Mouse (Mus musculus) liver, adult 2 months (tissue): ENCODE measurements around the gene Rbks. TPM values are rescaled to one million over a fixed set of nuclear protein-coding genes. Genes with fewer than 3 reads are reported as not detected.

Source experiments
- DNase-seq: peaks from one replicate; pipeline ENCODE4 v3.0.0-alpha.2; 2011; ENCODE audit warnings: low read depth, low spot score; ENCODE audit errors: extremely low read depth
- H3K27ac ChIP-seq: fragments of 200-500 bp; replicated peaks from 2 replicates; pipeline ENCODE4 v1.5.1; 2012; ENCODE audit warnings: low read depth, mild to moderate bottlenecking, control low read depth, inconsistent platforms, low read length; ENCODE audit not compliant: insufficient read depth
- H3K27me3 ChIP-seq: fragments of 200-500 bp; 2 replicates; pipeline ENCODE4 v1.6.1; 2012; ENCODE audit warnings: mild to moderate bottlenecking, moderate library complexity, low read length, inconsistent platforms; ENCODE audit not compliant: control insufficient read depth, insufficient read depth
- H3K36me3 ChIP-seq: fragments of 200-500 bp; 2 replicates; pipeline ENCODE4 v1.6.1; 2012; ENCODE audit warnings: low read length, inconsistent platforms; ENCODE audit not compliant: control insufficient read depth, insufficient read depth
- H3K4me1 ChIP-seq: fragments of 200-500 bp; 2 replicates; pipeline ENCODE4 v1.6.1; 2011; ENCODE audit warnings: low read length; ENCODE audit not compliant: control insufficient read depth, insufficient read depth
- H3K4me3 ChIP-seq: fragments of 200-500 bp; 2 replicates; pipeline ENCODE4 v1.5.1; 2011; ENCODE audit warnings: low read depth, mild to moderate bottlenecking, control low read depth, low read length, moderate library complexity; ENCODE audit not compliant: insufficient read depth
- H3K79me2 ChIP-seq: fragments of 200-500 bp; 2 replicates; pipeline ENCODE4 v1.6.1; 2012; ENCODE audit warnings: inconsistent platforms, mild to moderate bottlenecking, low read length, moderate library complexity; ENCODE audit not compliant: control insufficient read depth, insufficient read depth
- H3K9ac ChIP-seq: fragments of 200-500 bp; 2 replicates; pipeline ENCODE4 v1.6.1; 2012; ENCODE audit warnings: low read depth, mild to moderate bottlenecking, control low read depth, inconsistent platforms, low read length
- CTCF ChIP-seq: fragments of 200-500 bp; IDR thresholded peaks from 2 replicates; pipeline ENCODE4 v1.5.1; 2011; ENCODE audit warnings: low read depth, low read length, control low read depth
- POLR2A ChIP-seq: fragments of 200-500 bp; IDR thresholded peaks from 2 replicates; pipeline ENCODE4 v1.6.1; 2011; ENCODE audit warnings: low read length, control low read depth; ENCODE audit not compliant: insufficient read depth; ENCODE audit errors: extremely low read depth
- WGBS: fragments of 180-500 bp; shearing (Covaris S2); methylation state at CpG from one replicate; pipeline ENCODE4 v1.1.7; 2018; 5-methylcytosine and 5-hydroxymethylcytosine counted together
- polyA plus RNA-seq: library from polyadenylated mRNA; depleted of rRNA; stranded (reverse); fragments of >200 nt; gene quantifications from 2 replicates; pipeline ENCODE4 v1.2.3, GENCODE M21; 2012; rRNA removed
- total RNA-seq: library from RNA; depleted of rRNA; stranded (reverse); fragments of >200 nt; gene quantifications from 2 replicates; pipeline ENCODE4 v1.2.3, GENCODE M21; 2014; rRNA removed

The Rbks gene
- total and polyA plus RNA-seq, 2 experiments: 11.6 to 18.4 TPM

DNA sequence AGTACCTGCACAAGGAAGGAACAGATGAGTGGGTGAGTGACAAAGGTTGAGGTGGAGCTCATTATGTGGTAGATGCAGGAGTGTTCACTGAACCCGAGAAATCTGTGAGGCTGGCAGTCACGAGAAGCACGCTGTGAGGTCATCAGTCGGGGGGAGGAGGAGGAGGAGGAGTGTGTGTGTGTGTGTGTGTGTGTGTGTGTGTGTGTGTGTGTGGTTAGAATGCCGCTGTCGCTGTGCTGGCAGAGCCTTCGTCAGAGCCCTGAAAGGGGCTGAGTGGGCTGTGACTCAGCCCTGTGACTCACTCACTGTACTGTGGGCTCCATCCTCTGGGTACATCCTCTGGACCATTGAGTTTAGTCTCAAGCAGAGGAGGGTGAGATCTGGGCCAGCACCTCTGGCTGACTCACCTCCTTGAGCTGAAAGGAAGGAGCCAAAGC, 120.9 kb downstream of the Rbks start:
- H3K79me2 ChIP-seq: no peaks in the 10 kb centered on the region
- no peaks in the 10 kb centered on the region for H3K4me1 ChIP-seq
- no peak overlapping the region for H3K27ac ChIP-seq
- no peak overlapping the region for H3K9ac ChIP-seq
- no peak for DNase-seq
- H3K36me3 ChIP-seq: no peaks in the 10 kb centered on the region
- WGBS: 75% methylated on average over 7 of the region's 7 CpGs
- no peaks in the 10 kb centered on the region for H3K27me3 ChIP-seq
- TF ChIP-seq POLR2A (no peak), CTCF (no peak)
- H3K4me3 ChIP-seq: no peak overlapping the region

Other genes starting within 250 kb of the Rbks start
- gene Zfp512, start 245.2 kb downstream of the Rbks start, total RNA-seq: 8.1 and 9.0 TPM in 2 replicates
- 4.6 and 4.9 TPM in 2 replicates for gene Zfp512, start 245.2 kb downstream of the Rbks start, polyA plus RNA-seq
- gene 4930548H24Rik, start 211.9 kb downstream of the Rbks start, total RNA-seq: not detected in 2 replicates
- gene 4930548H24Rik, start 211.9 kb downstream of the Rbks start, polyA plus RNA-seq: not detected in 2 replicates
- 8.5 and 9.5 TPM in 2 replicates for gene Gpn1, start 202.9 kb downstream of the Rbks start, total RNA-seq
- gene Gpn1, start 202.9 kb downstream of the Rbks start, polyA plus RNA-seq: 13.2 and 19.0 TPM in 2 replicates
- 12.6 and 13.2 TPM in 2 replicates for gene Slc4a1ap, start 170.6 kb downstream of the Rbks start, total RNA-seq
- gene Slc4a1ap, start 170.6 kb downstream of the Rbks start, polyA plus RNA-seq: 7.3 and 8.1 TPM in 2 replicates
- 6.8 and 7.9 TPM in 2 replicates for gene Supt7l, start 169.8 kb downstream of the Rbks start, total RNA-seq
- gene Supt7l, start 169.8 kb downstream of the Rbks start, polyA plus RNA-seq: 6.6 and 6.8 TPM in 2 replicates
- gene Mrpl33, start 100.7 kb downstream of the Rbks start, total RNA-seq: 60.8 and 65.1 TPM in 2 replicates
- gene Mrpl33, start 100.7 kb downstream of the Rbks start, polyA plus RNA-seq: 8.6 and 11.5 TPM in 2 replicates
- gene Babam2, start 57 bp upstream of the Rbks start, total RNA-seq: 18.9 and 25.0 TPM in 2 replicates
- 16.0 and 20.1 TPM in 2 replicates for gene Babam2, start 57 bp upstream of the Rbks start, polyA plus RNA-seq